Mouse (Mus musculus): ENCODE measurements around the gene Jun.

DNA sequence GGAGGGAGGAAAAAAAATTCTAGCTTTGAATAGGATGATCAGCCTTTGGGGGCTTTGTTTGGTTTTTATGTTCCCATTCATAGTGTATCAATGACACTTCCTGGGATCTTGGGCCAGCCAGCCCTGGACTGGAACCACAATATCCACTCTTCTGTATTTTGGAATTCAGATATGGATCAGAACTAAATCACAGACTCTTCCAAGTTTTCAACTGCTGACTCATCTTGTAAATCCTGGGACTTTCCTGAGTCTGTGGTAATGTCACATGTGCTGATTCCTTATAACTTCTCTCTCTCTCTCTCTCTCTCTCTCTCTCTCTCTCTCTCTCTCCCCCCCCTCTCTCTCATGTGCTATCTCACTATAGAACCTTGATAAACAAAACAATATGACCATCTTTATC, 48.7 kb upstream of the Jun start:
- TF ChIP-seq GATA1 (IDR thresholded peaks at IDR 0.05; ENCODE audit: borderline replicate concordance, low read length) = no peak
- TF ChIP-seq FLI1 (IDR thresholded peaks at IDR 0.05; ENCODE audit: low read length) = no peak

Measured in megakaryocyte, embryonic 14.5 days (primary cell).